Mouse (Mus musculus) left cerebral cortex, adult 9 months (tissue): ENCODE measurements around the gene Zfp335.
A peak's percentile ranks its signal among the peaks of the same experiment; 100 is the strongest.
"Not testable (repeated sequence)": the region's sequence is repeated elsewhere in the genome, so short reads cannot be mapped to it uniquely, and the experiment has no call there.

Experiments used
- DNase-seq, 2 experiments: peaks; one replicate each; pipeline ENCODE4 v3.0.0; 2022; ENCODE audit warnings: low spot score in 2 of 2

The Zfp335 gene

DNA sequence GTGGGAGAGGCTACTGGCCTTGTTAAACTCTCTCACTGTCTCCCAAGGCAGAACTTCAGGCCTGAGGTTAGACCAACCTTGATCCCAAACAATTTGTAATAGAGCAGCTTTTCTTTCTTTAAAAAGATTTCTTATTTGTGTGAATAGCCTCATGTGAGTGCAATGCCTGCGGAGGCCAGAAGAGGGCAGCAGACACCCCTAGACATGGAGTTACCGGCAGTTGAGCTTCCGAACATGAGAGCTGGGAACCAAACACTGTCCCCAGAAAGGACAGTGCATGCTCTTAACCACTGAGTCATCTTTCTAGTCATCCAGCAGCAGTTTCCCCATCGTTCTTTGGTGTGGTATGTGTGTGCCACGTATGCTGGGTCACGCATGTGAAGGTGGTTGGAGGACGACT is 44.0 kb downstream of the Zfp335 start:
- DNase-seq: no peak

DNA sequence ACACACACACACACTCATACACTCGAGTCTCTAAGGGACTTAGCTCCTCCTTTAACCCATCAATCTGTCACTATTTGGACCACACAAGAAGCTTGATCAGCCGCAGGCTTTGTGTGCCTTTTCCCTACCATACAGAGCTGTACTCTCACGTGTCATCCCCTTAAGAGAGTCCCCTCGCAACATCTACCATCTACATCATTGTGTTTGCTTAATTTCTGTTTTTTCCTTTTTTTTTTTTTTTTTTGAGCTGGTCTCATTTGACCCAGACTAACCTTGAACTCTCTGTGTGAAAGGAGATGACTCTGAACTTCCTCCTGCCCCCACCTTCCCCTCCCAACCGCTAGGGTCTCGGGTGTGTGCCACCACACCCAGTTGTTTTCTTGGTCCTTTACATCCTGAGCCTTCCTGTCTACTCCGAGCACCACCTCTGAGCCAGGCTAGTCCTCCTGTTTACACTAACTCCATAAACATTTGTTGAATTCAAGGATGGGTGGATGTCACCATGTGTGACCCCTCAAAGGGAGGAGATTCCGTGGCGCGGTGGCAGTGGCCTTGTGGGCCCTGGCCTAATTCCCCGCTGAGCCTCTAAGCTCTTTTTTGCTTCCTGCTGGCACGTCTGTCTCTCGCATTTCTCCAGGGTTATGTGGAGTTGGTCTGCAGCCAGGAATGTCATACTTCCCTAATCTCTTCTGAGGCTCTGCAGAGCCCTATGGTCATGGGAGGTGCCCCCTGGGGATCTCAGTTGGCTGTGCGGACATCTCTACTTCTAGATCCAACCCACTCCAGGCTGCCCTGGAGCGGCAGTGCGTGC is 44.6 kb downstream of the Zfp335 start:
- no peak for DNase-seq

DNA sequence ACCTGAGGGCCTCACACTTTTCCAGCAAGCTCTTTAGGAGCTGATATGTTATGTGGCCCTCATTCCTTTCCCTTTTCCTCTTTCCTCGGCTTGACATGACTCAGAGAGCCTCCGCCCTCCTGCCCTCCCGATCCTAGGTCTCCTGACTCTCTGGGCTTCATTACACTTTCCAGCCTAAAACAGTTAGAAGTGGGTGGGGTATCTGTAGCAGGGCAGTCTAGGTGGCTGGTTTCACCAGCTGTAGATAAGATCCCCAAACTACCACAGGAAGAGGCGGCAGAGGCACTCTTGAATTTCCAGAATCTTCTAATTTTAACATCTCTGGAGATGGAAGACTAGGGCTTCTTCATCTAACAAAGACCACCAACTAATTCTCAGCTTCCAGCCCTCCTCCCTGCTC is 47.0 kb downstream of the Zfp335 start:
- no peak for DNase-seq

DNA sequence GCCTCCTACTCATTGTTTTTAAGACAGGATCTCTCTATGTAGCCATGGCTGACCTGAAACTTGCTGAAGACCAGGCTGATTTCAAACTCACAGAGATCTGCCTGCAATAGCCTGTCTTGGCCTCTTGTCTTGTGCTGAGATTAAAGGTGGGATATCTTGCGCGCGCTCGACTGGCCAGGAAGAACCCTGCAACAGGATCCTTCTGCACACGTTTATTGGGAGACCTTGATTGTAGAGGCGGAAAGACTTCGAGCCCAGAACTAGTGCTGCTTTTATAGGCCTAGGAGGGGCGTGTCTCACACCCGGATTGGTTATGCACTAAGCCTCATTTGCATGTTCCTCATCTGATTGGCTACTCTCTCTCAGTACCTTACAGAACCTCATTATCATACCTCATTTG is 48.1 kb downstream of the Zfp335 start:
- not testable (repeated sequence) for DNase-seq

DNA sequence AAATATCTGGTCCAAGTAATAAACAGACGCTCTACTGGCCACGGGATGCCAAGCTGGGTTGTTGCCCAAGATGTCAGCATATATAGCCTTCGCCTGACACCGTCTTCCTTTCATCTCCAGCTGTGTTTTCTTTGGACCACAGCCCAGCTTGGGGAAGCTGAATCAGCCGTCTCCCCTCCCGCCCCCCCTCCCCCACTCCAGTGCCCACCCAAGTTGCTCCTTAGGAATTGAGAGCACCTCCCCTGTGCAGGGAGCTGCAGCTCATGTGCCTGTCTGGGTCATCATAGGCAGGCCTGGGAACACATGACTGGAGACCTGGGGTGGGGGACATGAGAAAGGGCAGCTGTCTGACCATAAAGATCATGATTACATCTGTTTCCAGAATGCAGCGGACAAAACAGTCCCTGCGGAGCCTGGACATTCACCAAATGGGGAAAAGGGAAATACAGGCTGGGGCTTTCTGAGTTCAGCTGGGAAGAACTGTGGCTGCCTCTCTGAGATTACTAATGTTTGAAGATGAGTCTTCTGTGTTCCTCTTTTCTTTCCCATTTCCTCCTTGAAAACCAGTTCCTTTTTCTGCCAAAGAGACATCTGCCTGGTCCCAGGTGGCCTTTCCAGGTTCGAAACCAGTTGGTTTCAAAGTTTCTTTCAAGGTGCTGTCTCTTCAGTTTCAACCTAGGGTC is 49.2 kb downstream of the Zfp335 start:
- DNase-seq: no peak

DNA sequence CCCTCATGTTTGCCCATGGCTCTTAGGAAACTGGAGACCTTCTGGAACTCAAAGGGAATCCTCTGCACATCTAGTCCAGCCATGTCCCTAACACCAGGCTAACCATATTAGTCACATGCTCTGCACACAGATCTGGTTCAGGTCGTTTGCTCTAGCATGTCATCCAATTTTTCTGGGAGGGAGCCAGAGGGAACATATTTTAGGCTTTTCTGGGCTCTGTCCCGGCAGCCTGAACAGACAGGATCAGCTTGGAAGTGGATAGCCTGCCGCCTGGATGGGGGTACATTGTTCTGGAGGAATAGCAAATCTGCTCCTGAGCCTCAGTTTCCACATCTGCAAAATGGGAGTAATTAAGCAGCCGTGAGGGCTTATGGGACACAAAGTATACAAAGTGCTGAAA is 50.5 kb downstream of the Zfp335 start:
- no peak for DNase-seq

DNA sequence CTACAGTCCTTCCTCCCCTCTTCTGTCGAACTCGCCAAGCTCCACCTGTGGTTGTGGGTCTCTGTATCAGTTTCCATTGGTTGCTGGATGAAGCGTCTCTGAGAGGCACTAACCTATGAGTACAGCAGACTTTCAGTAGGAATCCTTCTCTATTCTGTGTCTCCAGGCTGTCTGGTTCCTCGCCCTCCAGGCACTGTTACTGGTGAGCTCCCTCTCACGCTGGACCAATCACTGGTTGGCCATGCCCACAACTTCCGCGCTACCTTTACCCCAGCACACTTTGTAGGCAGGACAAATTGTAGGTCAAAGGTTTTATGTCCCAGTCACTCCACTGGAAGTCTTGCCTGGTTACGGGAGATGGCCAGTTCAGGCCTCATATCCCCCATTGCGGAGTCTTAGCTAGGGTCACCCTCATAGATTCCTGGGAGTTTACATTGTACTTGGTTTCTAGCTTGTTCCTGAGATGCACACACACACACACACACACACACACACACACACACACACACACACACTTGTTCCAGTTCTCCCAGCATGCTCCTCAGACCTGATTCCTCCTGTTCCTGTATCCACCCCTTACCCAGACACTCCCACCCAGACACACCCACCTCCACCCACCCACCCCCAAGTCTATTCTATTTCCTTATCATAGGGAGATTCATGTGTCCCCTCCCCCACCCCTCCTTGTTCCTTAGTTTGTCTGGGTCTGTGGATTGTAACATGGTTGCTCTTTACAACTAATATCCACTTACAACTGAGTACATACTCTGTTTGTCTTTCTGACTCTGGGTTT is 51.7 kb downstream of the Zfp335 start:
- DNase-seq: no peak

DNA sequence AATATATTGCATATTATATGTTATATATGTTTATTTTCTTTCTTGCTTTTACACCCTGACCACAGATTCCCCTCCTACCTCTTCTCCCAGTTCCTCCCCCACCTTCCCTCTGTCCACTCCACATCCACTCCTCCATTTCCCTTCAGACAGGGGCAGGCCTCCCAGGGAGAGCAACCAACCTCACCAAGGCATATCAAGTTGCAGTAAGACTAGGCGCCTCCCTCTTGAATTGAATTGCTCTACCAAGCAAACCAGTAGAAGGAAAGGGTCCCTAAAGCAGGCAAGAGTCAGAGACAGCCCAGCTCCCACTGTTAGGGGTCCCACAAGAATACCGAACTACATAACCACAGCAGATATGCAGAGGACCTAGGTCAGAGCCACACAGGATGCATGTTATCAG is 52.4 kb downstream of the Zfp335 start:
- no peak for DNase-seq

DNA sequence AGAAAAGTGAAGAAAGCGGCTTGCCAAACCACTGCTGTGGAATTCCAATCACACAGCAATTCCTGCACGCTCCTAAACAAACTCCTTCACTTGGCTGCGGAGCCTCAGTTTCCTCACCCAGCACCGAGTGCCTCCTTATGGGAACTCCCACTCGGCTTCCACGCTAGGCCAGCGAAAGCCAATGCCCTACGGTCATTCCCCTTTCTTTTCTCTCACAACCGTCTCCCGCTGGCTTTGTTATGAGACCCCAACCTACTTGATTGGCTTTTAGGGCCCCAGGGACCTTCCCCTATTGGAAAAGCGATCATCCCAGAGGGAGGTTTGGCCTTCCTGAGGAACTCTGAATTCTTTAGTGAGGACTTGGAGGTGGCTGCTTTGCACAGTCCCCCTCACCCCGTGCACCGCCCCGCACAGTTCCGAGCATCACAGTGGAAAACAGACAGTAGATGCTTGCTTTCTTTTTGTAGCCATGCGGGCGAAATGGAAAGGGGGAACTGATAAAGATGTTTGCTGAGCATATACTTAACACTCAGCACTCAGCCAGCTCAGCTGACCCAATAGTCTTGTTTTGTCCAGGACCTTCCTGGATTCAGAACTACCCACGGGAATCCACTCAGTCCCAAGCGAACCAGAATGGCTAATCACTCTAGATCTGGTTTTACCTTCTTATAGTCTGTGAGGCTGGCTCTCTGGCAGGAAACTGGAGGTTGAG is 53.6 kb downstream of the Zfp335 start:
- DNase-seq: no peak

DNA sequence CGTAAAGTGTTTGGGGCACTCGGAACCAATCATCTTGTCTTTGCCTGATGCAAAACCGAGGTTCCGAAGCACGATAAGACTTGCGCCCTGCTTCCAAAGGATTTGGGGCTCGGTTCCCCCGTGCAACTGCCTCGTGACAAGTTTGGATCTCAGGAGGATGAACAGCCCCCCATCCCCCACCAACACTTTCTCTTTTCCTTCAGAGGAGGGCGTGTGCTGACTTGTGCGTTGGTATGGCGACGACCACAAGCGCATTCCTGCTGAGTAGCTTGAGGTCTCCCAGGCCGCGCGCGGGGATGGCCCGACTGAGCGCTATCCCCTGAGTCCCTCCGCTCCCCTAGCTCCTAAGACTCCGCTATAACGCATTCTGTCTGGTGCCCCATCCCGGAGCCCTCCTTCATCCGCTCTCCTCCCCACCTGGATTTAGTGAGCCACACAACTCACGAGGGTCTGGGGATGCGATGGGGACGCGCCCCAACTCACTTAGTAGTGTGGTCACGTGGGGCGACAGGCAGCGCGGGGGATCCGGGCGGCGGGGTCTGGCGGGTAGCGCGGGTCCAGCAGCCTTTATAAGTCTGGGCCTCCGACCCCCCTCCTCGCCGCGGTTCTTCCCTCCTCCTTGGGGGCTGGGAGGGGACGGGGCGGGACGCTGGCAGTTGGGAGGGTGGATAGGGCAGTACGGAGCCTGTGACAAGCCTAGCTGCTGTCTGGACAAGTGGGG is 54.3 kb downstream of the Zfp335 start, which contains the start of gene Pltp:
Pltp (minus strand) TSS at position 611 of the 721 bp plus-strand sequence.
- peak in 1 of 2 experiments; percentile 29 for DNase-seq

DNA sequence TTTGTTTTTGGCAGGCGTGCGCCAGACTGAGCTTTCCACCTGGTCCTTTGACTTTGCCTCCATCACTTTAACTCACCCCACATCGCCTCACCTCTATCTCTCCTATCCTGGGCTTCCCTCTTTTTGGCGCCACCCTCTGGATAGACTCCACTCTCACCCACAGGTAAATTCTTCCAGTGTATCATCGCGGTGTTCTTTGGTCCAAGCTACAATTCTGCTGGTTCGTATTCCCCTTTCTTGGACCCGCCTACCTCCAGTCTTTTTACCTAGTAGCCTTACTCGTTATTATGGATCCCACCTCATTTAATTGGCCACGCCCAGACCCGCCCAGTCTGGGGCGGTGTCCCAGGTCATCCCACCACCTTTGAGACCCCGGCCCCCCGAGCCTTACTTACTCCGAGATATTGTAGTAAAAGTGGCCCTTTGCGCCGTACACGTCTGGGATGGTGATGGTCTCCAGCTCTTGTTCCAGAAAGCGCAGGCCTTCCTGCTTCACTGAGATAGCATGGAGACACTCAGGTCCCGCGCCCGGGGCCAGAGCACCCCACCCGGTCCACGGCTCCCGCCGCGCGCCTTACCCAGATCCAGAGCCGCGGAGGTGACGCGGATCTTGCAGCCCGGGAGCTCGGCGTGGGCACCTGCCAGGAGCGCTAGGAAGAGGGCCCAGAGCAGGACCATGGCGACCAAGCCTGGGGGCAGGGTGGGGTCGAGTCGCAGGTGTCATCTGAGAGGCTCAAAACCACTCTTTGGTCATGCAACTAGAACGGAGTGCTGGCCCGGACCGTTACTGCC is 55.1 kb downstream of the Zfp335 start:
- no peak for DNase-seq

DNA sequence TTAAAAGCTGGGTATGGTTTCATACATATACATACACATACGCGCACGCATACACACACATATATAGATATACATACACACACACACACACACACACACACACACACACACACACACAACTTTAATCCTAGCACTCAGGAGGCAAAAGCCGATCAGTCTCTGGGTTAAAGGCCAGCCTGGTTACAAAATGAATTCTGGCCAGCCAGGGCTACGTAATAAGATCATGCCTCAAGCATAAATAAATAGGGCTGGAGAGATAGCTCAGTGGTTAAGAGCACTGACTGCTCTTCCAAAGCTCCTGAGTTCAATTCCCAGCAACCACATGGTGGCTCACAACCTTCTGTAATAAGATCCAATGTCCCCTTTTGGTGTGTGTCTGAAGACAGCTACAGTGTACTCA is 56.0 kb downstream of the Zfp335 start:
- not testable (repeated sequence) for DNase-seq

DNA sequence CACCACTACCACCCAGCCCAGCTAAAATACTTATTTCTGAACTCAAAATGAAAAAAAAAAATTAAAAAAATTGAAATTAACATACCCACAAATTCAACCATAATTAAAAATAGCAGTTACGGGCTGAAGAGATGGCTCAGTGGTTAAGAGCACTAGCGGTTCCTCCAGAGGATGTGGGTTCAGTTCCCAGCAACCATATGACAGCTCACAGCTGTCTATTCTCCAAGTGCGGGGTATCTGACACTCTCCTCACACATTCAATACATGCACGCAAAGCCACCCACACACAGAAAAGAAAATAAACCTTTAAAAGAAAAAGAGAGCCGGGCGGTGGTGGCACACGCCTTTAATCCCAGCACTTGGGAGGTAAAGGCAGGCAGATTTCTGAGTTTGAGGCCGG is 61.5 kb downstream of the Zfp335 start:
- DNase-seq: no peak

DNA sequence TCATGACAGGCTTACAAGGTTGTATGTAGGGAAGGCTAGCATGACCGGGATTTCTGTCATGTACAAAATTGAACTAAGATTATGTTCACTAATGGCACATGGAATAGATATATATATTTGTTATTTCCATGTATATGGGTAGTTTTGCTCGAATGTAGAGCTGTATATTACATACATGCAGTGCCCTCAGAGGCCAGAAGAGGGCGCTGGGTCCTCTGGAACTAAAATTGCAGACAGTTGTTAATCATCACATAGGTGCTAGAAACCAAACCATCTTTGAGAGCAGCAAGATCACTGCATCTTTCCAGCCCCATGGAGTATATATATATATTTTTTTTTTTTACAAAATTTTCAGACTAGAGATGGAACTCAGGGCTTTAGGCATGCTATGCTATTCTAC is 65.8 kb downstream of the Zfp335 start:
- no peak for DNase-seq
